Mouse (Mus musculus) NIH3T3 (cell line): Measurements from ENCODE around the gene Foxr2.

Experiments used
- DNase-seq: peaks from one replicate; pipeline ENCODE4 v3.0.0-alpha.2; 2012; ENCODE audit warnings: low read depth

The Foxr2 gene

GRCm38 (mm10) chrX:153118486-153118885, at the start of gene Foxr2:
TSS of gene Foxr2 (plus strand) at chrX:153118786.
- DNase-seq = no peak

GRCm38 (mm10) chrX:153119013-153119412, 427 bp downstream of the Foxr2 start:
- no peak for DNase-seq

GRCm38 (mm10) chrX:153139734-153140515, 21.3 kb downstream of the Foxr2 start, which contains the start of gene Rragb:
TSS of gene Rragb (plus strand) at chrX:153139981.
- no peak for DNase-seq

- DNase-seq = no peak
Measured at GRCm38 (mm10) chrX:153142656-153143055, 24.1 kb downstream of the Foxr2 start.

GRCm38 (mm10) chrX:153151766-153152165, 33.2 kb downstream of the Foxr2 start:
- no peak for DNase-seq

GRCm38 (mm10) chrX:153155322-153155721, 36.7 kb downstream of the Foxr2 start:
- DNase-seq = peak; percentile 21

GRCm38 (mm10) chrX:153174786-153175185, 56.2 kb downstream of the Foxr2 start:
- peak; percentile 2 for DNase-seq

- DNase-seq = no peak
Measured at GRCm38 (mm10) chrX:153182221-153182620, 63.6 kb downstream of the Foxr2 start.
